Mouse (Mus musculus): ENCODE data around the gene Pex11g.

DNA sequence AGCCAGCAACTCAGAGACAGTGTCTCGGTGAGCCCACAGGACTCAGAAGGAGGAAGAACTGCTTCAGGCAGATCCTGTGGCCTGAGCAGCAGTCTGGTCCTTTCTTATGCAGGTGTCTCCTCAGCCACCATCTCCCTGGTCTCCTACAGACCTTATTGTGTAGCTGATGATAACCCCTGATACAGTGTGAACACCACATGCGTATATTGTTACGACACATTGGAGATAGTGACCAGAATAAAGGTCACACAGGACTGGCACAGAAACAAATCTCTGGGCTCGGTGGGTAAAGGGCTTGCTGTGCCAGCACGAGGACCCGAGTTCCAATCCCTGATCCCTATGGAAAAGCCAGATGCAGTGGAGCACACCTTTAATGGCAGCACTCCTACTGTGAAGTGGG is 51.8 kb downstream of the Pex11g start:
- TF ChIP-seq CTCF (IDR thresholded peaks at IDR 0.05; ENCODE audit: low read depth, low read length) (no peak), GATA2 (IDR thresholded peaks at IDR 0.05; ENCODE audit: borderline replicate concordance, low read depth, low read length) (no peak), POLR2AphosphoS5 (IDR thresholded peaks at IDR 0.05; ENCODE audit: insufficient replicate concordance, low read depth, low read length) (no peak), TAL1 (conservative IDR thresholded peaks at IDR 0.05; ENCODE audit: low read depth, low read length) (no peak)

Data from G1E (cell line).